Mouse (Mus musculus) c-Kit-negative CD71-positive TER-119-positive erythroid progenitor cells, embryonic 14.5 days (primary cell): Measurements from ENCODE around the gene Arl8b.

Experiments
- DNase-seq: peaks from one replicate; pipeline ENCODE4 v3.0.0-alpha.2; 2013; ENCODE audit warnings: low read depth, low spot score

Gene Arl8b

GRCm38 (mm10) chr6:108782526-108783183 is at the start of gene Arl8b:
TSS of gene Arl8b (plus strand) at chr6:108783099.
- peak; percentile 86 for DNase-seq

DNA sequence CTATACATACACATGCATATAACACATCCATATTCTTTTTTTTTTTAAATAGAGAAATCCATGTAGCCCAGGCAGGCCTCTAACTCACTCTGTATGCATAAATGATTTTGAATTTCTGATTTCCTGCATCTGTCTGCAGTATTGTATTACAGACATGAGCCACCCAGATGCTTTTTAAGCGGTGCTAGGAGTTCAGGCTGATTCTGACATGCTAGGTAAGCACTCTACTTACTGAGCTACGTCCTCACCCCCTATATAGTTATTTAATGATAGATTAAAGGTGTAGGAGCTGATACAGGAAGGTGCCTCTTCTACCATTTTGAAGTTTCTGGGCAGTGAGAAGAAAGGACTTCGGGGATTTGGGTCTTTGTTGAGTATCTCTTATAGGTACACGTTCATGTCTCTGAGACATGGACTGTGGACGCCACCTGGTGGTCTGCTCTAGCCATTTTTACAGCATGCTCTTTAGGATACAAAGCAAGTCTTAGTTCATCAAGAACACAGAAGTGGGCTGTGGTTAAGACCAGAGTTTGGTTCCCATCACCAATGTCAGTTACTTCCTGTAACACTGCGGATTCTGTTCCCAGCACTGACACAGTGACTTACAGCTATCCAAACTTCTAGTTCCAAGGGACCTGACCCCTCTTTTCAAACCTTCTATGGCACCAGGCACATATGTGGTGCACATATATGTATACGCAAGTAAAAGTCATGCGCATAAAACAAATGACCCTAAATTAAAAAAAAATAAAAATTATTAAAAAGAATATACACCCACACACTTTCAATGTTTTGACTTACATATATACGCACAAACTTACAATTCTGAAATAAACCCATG is 46.8 kb upstream of the Arl8b start:
- DNase-seq = no peak

GRCm38 (mm10) chr6:108738463-108739203 is 44.3 kb upstream of the Arl8b start:
- DNase-seq = no peak

GRCm38 (mm10) chr6:108740579-108740978 is 42.3 kb upstream of the Arl8b start:
- DNase-seq = no peak

DNA sequence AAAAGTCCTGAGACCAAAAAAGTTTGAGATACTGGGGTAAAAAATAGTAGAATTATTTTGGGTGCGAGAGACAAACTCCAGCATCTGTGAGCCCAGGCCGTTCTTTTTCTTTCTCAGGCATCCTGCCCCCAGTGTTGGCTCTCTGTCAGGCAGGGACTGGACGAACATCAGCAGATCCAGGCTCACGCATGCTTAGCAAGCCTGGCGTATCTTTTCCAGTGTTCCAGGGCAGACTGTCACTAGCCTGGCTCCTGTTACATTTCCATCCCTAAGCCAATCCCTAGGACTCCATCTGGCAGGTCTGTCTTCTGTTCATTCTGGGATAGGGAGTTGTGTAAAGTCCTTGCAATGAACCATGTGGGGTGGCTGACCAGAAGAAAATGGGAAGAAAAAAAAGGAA is 39.2 kb upstream of the Arl8b start:
- DNase-seq = no peak

- no peak for DNase-seq
Observed at GRCm38 (mm10) chr6:108751324-108751723, 31.6 kb upstream of the Arl8b start.

- DNase-seq = no peak
Observed at GRCm38 (mm10) chr6:108752395-108752794, 30.5 kb upstream of the Arl8b start.

DNA sequence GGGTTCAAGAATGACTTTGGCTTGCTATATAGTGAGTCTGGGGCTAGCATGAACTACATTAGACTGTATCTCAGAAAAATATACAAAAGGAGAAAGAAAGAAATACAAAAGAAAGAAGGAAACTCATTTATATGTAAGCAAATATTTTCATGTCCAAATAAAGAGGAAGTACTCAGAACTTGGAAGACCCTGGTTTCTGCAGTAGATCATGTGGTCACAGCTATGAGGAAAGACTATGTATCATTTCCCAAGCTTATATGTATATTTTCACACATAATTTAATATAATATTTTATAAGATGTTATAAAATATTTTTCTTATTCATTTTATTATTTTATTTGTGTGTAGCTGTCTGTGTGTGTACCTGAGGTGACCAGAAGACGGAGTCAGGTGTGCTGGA is 29.4 kb upstream of the Arl8b start:
- DNase-seq = no peak

DNA sequence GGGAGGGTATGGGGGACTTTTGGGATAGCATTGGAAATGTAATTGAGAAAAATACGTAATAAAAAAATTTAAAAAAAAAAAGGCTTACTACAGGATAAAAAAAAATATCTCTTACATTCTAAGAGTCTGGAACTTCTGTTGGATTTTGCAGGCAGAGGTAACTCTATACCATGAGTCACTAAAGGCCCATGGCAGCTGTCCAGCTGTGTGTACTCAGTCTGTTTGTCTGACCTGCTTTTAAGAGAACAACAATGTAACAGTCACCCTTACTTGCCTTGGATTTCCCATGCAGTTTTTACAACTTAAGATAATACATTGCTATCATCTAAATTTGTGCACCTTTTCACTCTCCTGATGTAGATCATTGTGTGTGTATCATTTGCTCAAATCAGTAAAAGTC is 28.5 kb upstream of the Arl8b start:
- DNase-seq = no peak

DNA sequence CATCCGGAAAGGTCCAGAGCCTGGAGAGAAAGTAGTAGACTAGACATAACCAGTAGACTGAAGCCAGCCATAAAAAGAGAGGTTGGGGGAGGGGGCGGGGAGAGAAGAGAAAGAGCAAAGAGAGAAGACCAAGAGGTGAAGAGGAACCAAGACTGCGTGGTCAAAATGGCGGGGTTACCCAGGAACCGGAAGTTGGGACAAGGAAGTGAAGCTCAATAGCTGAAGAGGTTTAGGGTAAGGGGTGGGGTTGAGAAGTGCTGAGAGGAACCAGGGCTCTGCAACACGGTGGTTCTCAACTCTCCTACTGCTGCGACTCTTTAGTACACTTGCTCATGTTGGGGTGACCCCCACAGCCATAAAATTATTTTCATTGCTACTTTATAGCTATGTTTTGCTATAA is 27.0 kb upstream of the Arl8b start:
- DNase-seq = no peak

DNA sequence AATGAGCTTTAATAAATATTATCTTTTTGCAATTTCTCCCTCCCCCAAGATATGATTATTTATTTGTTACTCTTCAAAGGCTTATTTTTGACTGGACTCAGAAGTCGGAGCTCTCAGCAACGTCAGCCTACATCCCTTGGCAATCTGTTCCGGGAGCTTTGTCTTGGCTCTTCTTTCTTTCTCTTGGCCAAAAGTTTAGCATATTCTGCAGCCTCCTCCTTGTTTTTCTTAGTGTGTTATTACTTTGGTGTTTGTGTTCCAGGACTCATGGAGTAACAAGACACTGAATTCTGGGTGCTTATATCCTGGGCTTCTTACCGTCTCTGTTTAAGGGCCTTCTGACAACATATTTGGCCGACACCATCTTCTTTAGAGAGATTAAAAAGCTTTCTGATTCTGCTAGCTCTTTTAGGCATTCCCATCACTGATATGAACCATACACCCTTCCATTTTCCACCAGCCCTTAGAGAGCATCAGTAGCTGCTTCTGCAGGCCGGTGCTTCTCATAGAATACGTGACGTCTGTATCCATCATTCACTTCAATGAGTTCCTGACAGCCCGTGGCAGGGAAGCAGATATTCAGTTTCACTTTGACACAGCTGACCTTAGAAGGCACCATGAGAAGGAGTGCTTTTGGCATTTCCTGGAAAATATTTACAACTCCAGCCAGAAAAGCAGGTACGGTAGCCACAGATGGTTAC is 23.8 kb upstream of the Arl8b start:
- DNase-seq = no peak

DNA sequence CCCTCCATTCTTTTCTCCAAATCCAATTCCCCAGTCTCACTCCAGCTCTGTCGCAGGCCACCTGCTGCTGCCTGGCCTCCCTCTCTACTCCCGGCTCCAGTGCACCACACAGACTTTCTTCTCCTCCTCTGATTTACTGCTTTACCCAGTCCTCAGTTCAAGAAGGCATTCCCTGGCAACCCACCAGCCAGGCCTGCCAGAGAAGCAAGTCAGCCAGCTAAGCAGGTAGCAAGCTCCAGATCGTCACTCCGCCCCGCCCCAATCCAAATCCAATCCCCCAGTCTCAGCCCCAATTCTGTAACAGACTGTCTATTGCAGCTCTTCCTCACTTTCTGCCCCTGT is 23.2 kb upstream of the Arl8b start:
- no peak for DNase-seq

DNA sequence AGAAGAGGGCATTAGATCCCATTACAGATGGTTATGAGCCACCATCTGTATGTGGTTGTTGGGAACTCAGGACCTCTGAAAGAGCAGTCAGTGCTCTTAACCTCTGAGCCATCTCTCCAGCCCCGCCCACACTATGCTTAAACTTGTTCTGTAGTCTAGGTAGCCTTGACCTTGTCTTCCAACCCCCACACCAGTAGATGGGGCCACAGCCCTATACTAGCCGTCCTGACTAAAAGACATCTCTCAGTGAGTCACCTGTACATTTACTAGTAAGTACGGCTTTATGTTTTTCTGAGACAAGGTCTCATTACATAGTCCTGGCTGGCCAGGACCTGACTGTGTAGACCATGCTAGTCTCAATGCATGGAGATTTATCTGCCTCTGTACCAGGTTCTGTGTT is 12.0 kb upstream of the Arl8b start:
- DNase-seq = no peak

DNA sequence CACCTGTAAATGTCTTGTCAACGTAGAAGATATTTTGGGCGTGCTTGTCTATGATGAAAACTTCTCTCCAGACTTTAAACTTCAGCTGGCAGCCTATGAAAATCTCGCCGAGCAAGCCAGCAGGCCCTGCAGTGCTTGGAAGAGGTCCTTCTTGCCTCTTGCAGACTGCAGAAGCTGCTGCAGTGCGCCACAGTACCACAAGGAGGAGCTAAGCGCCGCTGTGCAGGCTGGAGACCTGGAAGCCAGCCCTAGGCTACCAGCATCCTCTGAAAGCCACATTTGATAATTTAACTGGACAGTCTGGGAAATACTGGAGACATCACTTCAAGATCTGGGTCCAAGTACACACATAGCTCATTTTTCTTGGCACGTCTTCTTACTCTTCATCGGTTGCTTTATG is 10.0 kb upstream of the Arl8b start:
- no peak for DNase-seq

DNA sequence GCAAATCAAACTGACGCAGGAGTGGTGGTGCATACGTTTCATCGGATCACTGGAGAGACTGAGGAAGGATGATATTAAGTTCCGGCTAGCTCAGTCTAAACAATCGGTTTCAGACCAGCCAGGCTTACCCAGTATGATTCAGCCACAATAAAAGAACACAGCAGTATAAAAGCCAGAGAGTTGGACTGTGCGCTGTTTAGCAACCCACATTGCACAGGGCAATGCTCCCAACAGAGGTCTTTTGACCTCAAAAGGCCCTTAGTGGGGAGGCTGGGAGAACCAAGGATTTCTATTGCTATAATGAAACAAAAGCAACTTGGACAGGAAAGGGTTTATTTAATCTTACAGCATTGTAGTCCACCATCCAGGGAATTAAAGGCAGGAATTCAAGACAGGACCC is 9.4 kb upstream of the Arl8b start:
- no peak for DNase-seq

GRCm38 (mm10) chr6:108776274-108776673 is 6.6 kb upstream of the Arl8b start:
- DNase-seq = no peak

- DNase-seq = no peak
Observed at GRCm38 (mm10) chr6:108777560-108778287, 5.2 kb upstream of the Arl8b start.

DNA sequence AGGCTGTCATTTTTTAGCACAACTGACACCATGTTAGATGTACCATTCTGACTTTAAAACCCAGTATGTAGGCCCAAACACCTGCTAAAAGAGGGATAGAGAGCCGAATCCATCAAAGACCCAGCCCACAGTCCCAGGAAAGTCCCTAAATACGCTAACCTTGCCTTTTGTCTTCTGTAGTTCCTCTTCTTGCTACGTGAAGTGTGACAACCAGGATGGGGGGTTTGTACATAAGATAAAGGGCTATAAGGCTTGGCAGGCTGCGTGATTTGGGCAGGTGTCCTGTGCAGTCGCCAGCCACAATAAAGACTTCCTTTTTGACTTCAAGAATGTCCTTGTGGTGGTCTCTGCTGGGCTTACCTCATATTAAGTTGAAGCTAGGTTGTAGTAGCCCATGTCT is 4.5 kb upstream of the Arl8b start:
- DNase-seq = no peak

DNA sequence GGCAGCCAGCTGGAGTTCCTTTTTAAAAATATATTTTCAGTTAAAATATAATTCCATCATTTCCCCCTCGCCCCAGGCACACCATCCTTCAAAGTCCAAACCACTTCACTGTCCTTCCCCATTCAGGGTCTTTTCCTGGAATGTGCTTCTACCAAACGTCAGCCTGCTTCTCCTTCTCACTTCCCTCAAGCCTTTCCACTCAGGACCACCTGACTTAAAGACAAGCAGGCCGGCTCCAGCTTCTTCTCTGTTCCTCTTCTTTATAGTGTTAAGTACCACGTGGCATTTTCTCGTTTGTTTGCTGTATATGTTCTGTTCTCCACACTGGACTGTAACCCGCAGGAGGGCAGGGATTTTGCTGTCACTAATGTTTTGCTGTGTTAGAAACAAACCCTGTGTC is 1.0 kb upstream of the Arl8b start:
- DNase-seq = no peak

- peak; percentile 32 for DNase-seq
Observed at GRCm38 (mm10) chr6:108783184-108783881, 434 bp downstream of the Arl8b start.

GRCm38 (mm10) chr6:108784056-108784455 is 1.2 kb downstream of the Arl8b start:
- DNase-seq = no peak
